Mouse (Mus musculus) spleen, adult 2 months (tissue): Measurements from ENCODE around the gene Spint1.

Experiments
- CTCF ChIP-seq: fragments of 200-500 bp; IDR thresholded peaks from 2 replicates; pipeline ENCODE4 v1.5.1; 2011; ENCODE audit warnings: mild to moderate bottlenecking, inconsistent platforms; ENCODE audit not compliant: insufficient read depth, insufficient read length, insufficient replicate concordance; ENCODE audit errors: extremely low read depth
- POLR2A ChIP-seq: fragments of 200-500 bp; IDR thresholded peaks from 2 replicates; pipeline ENCODE4 v1.6.1; 2011; ENCODE audit warnings: low read depth, low read length, inconsistent platforms

DNA sequence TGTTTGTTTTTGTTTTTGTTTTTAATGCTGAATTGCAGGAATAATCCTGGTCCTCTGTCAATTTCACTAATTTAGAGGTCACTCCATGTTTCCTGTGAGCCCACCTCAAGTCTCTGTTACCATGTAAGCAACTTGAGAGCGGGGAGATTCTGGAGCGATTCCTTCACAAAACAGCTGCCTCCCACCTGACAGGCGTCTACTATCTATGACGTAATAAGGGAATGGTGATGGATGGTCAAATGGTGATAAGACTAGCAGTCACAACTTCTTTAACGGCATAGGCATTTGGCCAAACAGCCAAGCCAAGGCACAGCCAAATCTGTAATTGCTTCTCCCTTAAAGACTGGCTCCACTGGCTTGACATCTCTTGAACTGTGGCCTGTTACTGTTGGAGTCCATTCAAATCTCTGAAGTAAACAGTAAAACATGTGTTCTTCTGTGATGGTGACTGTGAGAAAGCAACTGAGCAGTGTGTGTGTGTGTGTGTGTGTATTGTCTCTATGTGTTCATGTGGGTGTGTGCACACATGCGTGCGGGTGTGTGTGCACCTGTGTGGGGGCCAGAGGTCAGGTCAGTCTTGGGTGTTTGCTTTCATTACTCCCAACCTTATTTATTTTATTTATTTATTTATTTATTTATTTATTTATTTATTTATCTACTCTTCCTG, 44.9 kb downstream of the Spint1 start:
- no peak for TF ChIP-seq POLR2A
- TF ChIP-seq CTCF = no peak
